12 mouse cellular contexts compared by ENCODE assay signal in genomic region chr5:75880088-75880684, GRCm38 (mm10).
DNase-seq lines count a peak whose midpoint lies in the region; ATAC-seq and TF ChIP-seq lines count a peak whose summit lies in the region.
"Had no signal": no experiment of that assay in that cellular context is flagged by ENCODE, and none has a peak within 500 bp of the region (broad histone marks: within the 10 kb centered on the region; RNA-seq: fewer than 3 reads in every experiment).

No protein-coding gene starts in this region.

- H3K4me2 ChIP-seq in kidney, embryonic 16.5 days (replicated peaks; ENCODE audit: low read depth, low read length): no peak overlapping the region
- no peak overlapping the region for H3K4me2 ChIP-seq in embryonic facial prominence, embryonic 11.5 days (ENCODE audit: low read depth, low read length)
- H3K4me2 ChIP-seq in forebrain, embryonic 14.5 days (ENCODE audit: low read length): no peak overlapping the region
- H3K4me2 ChIP-seq: intestine, embryonic 15.5 days; liver, embryonic 15.5 days; neural tube, embryonic 12.5 days had no signal

- no peaks in the 10 kb centered on the region; the same call in 1 of the 2 replicates for H3K9me3 ChIP-seq in kidney, embryonic 16.5 days (ENCODE audit: low read length)
- H3K9me3 ChIP-seq in embryonic facial prominence, embryonic 11.5 days (replicated peaks; ENCODE audit: control insufficient read depth, low read length): no peaks in the 10 kb centered on the region
- no peaks in the 10 kb centered on the region for H3K9me3 ChIP-seq in forebrain, embryonic 14.5 days (replicated peaks; ENCODE audit: control insufficient read depth, low read length)
- H3K9me3 ChIP-seq: intestine, embryonic 15.5 days; liver, embryonic 15.5 days had no signal

- peak; percentile 41; the same call in 1 of the 2 replicates for TF ChIP-seq CTCF in testis, adult 2 months (IDR thresholded peaks at IDR 0.05; ENCODE audit: control insufficient read depth, insufficient read depth, insufficient replicate concordance, low read depth, low read length)

- no peaks in the 10 kb centered on the region for H3K27me3 ChIP-seq in kidney, embryonic 16.5 days (ENCODE audit: insufficient read depth, low read length)
- no peaks in the 10 kb centered on the region for H3K27me3 ChIP-seq in testis, adult 2 months (ENCODE audit: control insufficient read depth, insufficient read depth, low read length)
- H3K27me3 ChIP-seq in embryonic facial prominence, embryonic 11.5 days (ENCODE audit: control insufficient read depth, insufficient read depth, low read length): no peaks in the 10 kb centered on the region
- H3K27me3 ChIP-seq in forebrain, embryonic 14.5 days (replicated peaks; ENCODE audit: control insufficient read depth, insufficient read depth, low read length): no peaks in the 10 kb centered on the region
- H3K27me3 ChIP-seq: intestine, embryonic 15.5 days; liver, embryonic 15.5 days; neural tube, embryonic 12.5 days had no signal

- H3K4me3 ChIP-seq in kidney, embryonic 16.5 days (ENCODE audit: low read length): no peak overlapping the region
- no peak overlapping the region for H3K4me3 ChIP-seq in testis, adult 2 months (ENCODE audit: control insufficient read depth, low read depth, low read length)
- no peak overlapping the region for H3K4me3 ChIP-seq in embryonic facial prominence, embryonic 11.5 days (ENCODE audit: low read depth, low read length)
- no peak overlapping the region for H3K4me3 ChIP-seq in forebrain, embryonic 14.5 days (ENCODE audit: low read depth, low read length)
- H3K4me3 ChIP-seq: intestine, embryonic 15.5 days; liver, embryonic 15.5 days; neural tube, embryonic 12.5 days had no signal

- DNase-seq in kidney, adult 11 months: no peak
- no peak for DNase-seq in testis, postnatal 10 days (ENCODE audit: low spot score)
- DNase-seq in embryonic facial prominence, embryonic 11.5 days (ENCODE audit: low spot score): peak; percentile 58
- no peak for DNase-seq in forebrain, embryonic 14.5 days (ENCODE audit: low spot score)
- no peak for DNase-seq in cerebellum, postnatal 14 days
- DNase-seq: cerebellum, adult 18-20 months; thymus, postnatal 36 days had no signal

- peaks cover 17% of the 10 kb centered on the region; the same call in 1 of the 2 replicates for H3K4me1 ChIP-seq in kidney, embryonic 16.5 days (ENCODE audit: insufficient read depth, low read length)
- H3K4me1 ChIP-seq in testis, adult 2 months (ENCODE audit: control insufficient read depth, insufficient read depth, low read length): no peaks in the 10 kb centered on the region; the same call in 1 of the 2 replicates
- H3K4me1 ChIP-seq in embryonic facial prominence, embryonic 11.5 days (ENCODE audit: control insufficient read depth, insufficient read depth, low read length): no peaks in the 10 kb centered on the region; the same call in 1 of the 2 replicates
- H3K4me1 ChIP-seq in forebrain, embryonic 14.5 days (ENCODE audit: control insufficient read depth, insufficient read depth, low read length): no peaks in the 10 kb centered on the region
- H3K4me1 ChIP-seq: intestine, embryonic 15.5 days; liver, embryonic 15.5 days; neural tube, embryonic 12.5 days had no signal

- H3K27ac ChIP-seq in kidney, embryonic 16.5 days (ENCODE audit: low read length): 0 out of 2 replicates have a peak overlapping the region, but pooled peaks have one; percentile 9
- no peak overlapping the region for H3K27ac ChIP-seq in testis, adult 2 months (ENCODE audit: control insufficient read depth, insufficient read depth, low read depth, low read length)
- no peak overlapping the region for H3K27ac ChIP-seq in embryonic facial prominence, embryonic 11.5 days (replicated peaks; ENCODE audit: low read depth, low read length)
- H3K27ac ChIP-seq in forebrain, embryonic 14.5 days (ENCODE audit: low read depth, low read length): no peak overlapping the region
- H3K27ac ChIP-seq: intestine, embryonic 15.5 days; liver, embryonic 15.5 days; neural tube, embryonic 12.5 days had no signal

- H3K36me3 ChIP-seq in kidney, embryonic 16.5 days (ENCODE audit: insufficient read depth, low read length): no peaks in the 10 kb centered on the region
- no peaks in the 10 kb centered on the region for H3K36me3 ChIP-seq in testis, adult 2 months (ENCODE audit: control insufficient read depth, insufficient read depth, low read length)
- no peaks in the 10 kb centered on the region for H3K36me3 ChIP-seq in embryonic facial prominence, embryonic 11.5 days (replicated peaks; ENCODE audit: control insufficient read depth, insufficient read depth, low read depth, low read length)
- H3K36me3 ChIP-seq in forebrain, embryonic 14.5 days (ENCODE audit: control insufficient read depth, insufficient read depth, low read length): no peaks in the 10 kb centered on the region
- H3K36me3 ChIP-seq: intestine, embryonic 15.5 days; liver, embryonic 15.5 days; neural tube, embryonic 12.5 days had no signal

- no peak for ATAC-seq in kidney, embryonic 16.5 days (ENCODE audit: low FRiP score, low TSS enrichment)
- no peak for ATAC-seq in embryonic facial prominence, embryonic 11.5 days (replicated peaks; ENCODE audit: insufficient number of reproducible peaks, low FRiP score, low TSS enrichment, low read depth)
- ATAC-seq in forebrain, embryonic 14.5 days: no peak
- ATAC-seq: intestine, embryonic 15.5 days had no signal

- 56% methylated on average over 10 of the region's 10 CpGs for WGBS in kidney, embryonic 16.5 days
- whole genome bisulfite sequencing in embryonic facial prominence, embryonic 11.5 days: 40% methylated on average over 10 of the region's 10 CpGs
- WGBS in forebrain, embryonic 14.5 days: 81% methylated on average over 10 of the region's 10 CpGs

- TF ChIP-seq POLR2A in testis, adult 2 months (IDR thresholded peaks at IDR 0.05; ENCODE audit: control insufficient read depth, low read depth, low read length): no peak

- no peak overlapping the region for H3K9ac ChIP-seq in kidney, embryonic 16.5 days (replicated peaks; ENCODE audit: low read length)
- H3K9ac ChIP-seq in embryonic facial prominence, embryonic 11.5 days (replicated peaks; ENCODE audit: low read length): no peak overlapping the region
- no peak overlapping the region for H3K9ac ChIP-seq in forebrain, embryonic 14.5 days (ENCODE audit: low read length)
- H3K9ac ChIP-seq: intestine, embryonic 15.5 days; liver, embryonic 15.5 days; neural tube, embryonic 12.5 days had no signal
